Mouse (Mus musculus) heart, postnatal 0 days (tissue): Measurements from ENCODE around the gene Olfr70.

Experiments used
- CTCF ChIP-seq: IDR thresholded peaks from 2 replicates; pipeline ENCODE4 v1.5.1; 2016; ENCODE audit warnings: antibody characterized with exemption, control low read depth, low read depth
- EP300 ChIP-seq: IDR thresholded peaks from 2 replicates; pipeline ENCODE4 v1.6.1; 2016; ENCODE audit warnings: antibody characterized with exemption, low read depth

- TF ChIP-seq CTCF (no peak), EP300 (no peak)
These were observed 40.9 kb upstream of the Olfr70 start for GRCm38 (mm10) chr4:43741526-43741925.
